Mouse (Mus musculus) heart, embryonic 11.5 days (tissue): ENCODE data around the gene App. TPM values are rescaled to one million over a fixed set of nuclear protein-coding genes. Genes with fewer than 3 reads are reported as not detected.
A peak's percentile ranks its signal among the peaks of the same experiment; 100 is the strongest.

Experiments
- ATAC-seq: fragments of 200-750 bp; cut with Nextera tagmentation; replicated peaks from 2 replicates; pipeline ENCODE4 v1.8.0; 2017; ENCODE audit warnings: moderate library complexity; ENCODE audit not compliant: insufficient number of reproducible peaks, low FRiP score, low TSS enrichment
- H3K27ac ChIP-seq: fragments of 300-500 bp; sonication (generic); 2 replicates; pipeline ENCODE4 v1.5.1; 2014; ENCODE audit warnings: mild to moderate bottlenecking, low read depth, low read length
- H3K27me3 ChIP-seq: fragments of 300-500 bp; sonication (generic); 2 replicates; pipeline ENCODE4 v1.6.1; 2014; ENCODE audit warnings: mild to moderate bottlenecking, low read length, mixed read lengths; ENCODE audit not compliant: control insufficient read depth, insufficient read depth
- H3K36me3 ChIP-seq: fragments of 300-500 bp; sonication (generic); 2 replicates; pipeline ENCODE4 v1.6.1; 2014; ENCODE audit warnings: mild to moderate bottlenecking, low read length, moderate library complexity, mixed read lengths; ENCODE audit not compliant: control insufficient read depth, insufficient read depth
- H3K4me1 ChIP-seq: fragments of 300-500 bp; sonication (generic); 2 replicates; pipeline ENCODE4 v1.6.1; 2014; ENCODE audit warnings: low read length; ENCODE audit not compliant: control insufficient read depth, insufficient read depth
- H3K4me2 ChIP-seq: fragments of 300-500 bp; sonication (generic); 2 replicates; pipeline ENCODE4 v1.6.1; 2014; ENCODE audit warnings: mild to moderate bottlenecking, moderate library complexity
- H3K4me3 ChIP-seq: fragments of 300-500 bp; sonication (generic); 2 replicates; pipeline ENCODE4 v1.5.1; 2014; ENCODE audit warnings: low read depth, low read length
- H3K9ac ChIP-seq: fragments of 300-500 bp; sonication (generic); 2 replicates; pipeline ENCODE4 v1.6.1; 2014; ENCODE audit warnings: mild to moderate bottlenecking, low read depth, low read length, moderate library complexity
- H3K9me3 ChIP-seq: fragments of 300-500 bp; sonication (generic); replicated peaks from 2 replicates; pipeline ENCODE4 v1.6.1; 2016; ENCODE audit warnings: low read length; ENCODE audit not compliant: control insufficient read depth
- WGBS: fragments of 180-500 bp; shearing (Covaris S2); extraction: QIAGEN DNeasy Blood & Tissue Kit; methylation state at CpG from one replicate; pipeline ENCODE4 v1.1.7; 2014; ENCODE audit not compliant: insufficient replicate concordance; 5-methylcytosine and 5-hydroxymethylcytosine counted together
- polyA plus RNA-seq: library from polyadenylated mRNA; unstranded; fragments of >200 nt; fragmentation: Nextera tagmentation; extraction: Ambion mirVana; gene quantifications from 2 replicates; pipeline ENCODE4 v1.2.1, GENCODE M21; 2014

Gene App
- polyA plus RNA-seq, 1 experiment from 2014 or later: 143 TPM

- H3K9me3 ChIP-seq: no peaks in the 10 kb centered on the region
- peak overlapping the region; percentile 16; the same call in 1 of the 2 replicates for H3K4me2 ChIP-seq
- no peaks in the 10 kb centered on the region for H3K36me3 ChIP-seq
- 31% methylated on average over 11 of the region's 11 CpGs for WGBS
- no peak overlapping the region for H3K4me3 ChIP-seq
- no peak overlapping the region for H3K9ac ChIP-seq
- no peaks in the 10 kb centered on the region for H3K27me3 ChIP-seq
- ATAC-seq: no peak
- H3K27ac ChIP-seq: peak overlapping the region; percentile 50; the same call in 1 of the 2 replicates
- H3K4me1 ChIP-seq: peaks cover 32% of the 10 kb centered on the region
Observed at GRCm38 (mm10) chr16:85137348-85137747, 36.2 kb downstream of the App start.

DNA sequence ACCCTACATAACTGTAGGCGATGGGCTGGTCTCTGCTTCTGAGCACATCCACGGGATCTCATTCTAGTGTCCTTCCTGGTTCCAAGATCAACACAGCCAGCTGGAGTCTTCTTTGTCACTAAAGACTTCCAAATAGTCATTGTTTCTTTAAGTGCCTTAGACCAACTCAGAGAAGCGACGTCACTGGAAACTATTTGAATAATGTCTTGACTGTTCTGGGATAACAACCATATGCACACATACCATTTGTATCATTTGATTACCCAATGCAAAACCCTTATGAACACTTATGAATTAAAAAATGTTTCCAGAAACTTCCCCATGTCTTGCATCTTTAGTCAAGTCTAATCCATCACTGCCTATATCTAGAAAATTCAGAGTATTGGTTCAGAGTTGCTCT lies 37.5 kb downstream of the App start:
- 75% methylated on average over 4 of the region's 4 CpGs for WGBS
- H3K27ac ChIP-seq: no peak overlapping the region
- ATAC-seq: no peak
- H3K4me3 ChIP-seq: no peak overlapping the region
- H3K27me3 ChIP-seq: no peaks in the 10 kb centered on the region
- peaks cover 36% of the 10 kb centered on the region for H3K4me1 ChIP-seq
- no peaks in the 10 kb centered on the region for H3K36me3 ChIP-seq
- no peak overlapping the region for H3K4me2 ChIP-seq
- H3K9ac ChIP-seq: no peak overlapping the region
- H3K9me3 ChIP-seq: no peaks in the 10 kb centered on the region

DNA sequence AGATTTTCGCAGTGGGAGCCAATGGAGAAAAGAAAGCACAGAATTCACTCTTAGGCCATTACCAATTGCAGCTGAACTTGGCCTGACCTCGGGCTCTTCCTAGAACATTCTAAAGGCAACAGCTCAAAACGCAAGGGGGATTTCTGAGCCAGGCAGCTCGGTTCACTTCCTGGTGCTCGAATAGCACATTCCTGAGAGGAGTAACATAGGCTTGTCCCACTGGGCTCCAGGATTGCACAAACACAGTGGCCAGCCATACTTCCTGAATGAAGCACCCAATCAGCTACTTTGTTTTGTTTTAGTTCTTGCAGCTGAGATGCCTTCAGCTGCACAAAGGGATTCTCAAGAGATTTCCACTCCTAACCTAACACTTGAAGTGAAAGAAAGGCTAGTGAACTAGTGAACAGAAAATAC lies 40.1 kb downstream of the App start:
- no peaks in the 10 kb centered on the region for H3K9me3 ChIP-seq
- WGBS: 19% methylated on average over 5 of the region's 5 CpGs
- H3K9ac ChIP-seq: peak overlapping the region; percentile 10; the same call in 1 of the 2 replicates
- no peaks in the 10 kb centered on the region for H3K27me3 ChIP-seq
- ATAC-seq: no peak; the same call in 1 of the 2 replicates
- H3K4me1 ChIP-seq: peaks cover 40% of the 10 kb centered on the region
- peak overlapping the region; percentile 53 for H3K4me2 ChIP-seq
- H3K4me3 ChIP-seq: no peak overlapping the region
- H3K36me3 ChIP-seq: no peaks in the 10 kb centered on the region
- H3K27ac ChIP-seq: peak overlapping the region; percentile 80

DNA sequence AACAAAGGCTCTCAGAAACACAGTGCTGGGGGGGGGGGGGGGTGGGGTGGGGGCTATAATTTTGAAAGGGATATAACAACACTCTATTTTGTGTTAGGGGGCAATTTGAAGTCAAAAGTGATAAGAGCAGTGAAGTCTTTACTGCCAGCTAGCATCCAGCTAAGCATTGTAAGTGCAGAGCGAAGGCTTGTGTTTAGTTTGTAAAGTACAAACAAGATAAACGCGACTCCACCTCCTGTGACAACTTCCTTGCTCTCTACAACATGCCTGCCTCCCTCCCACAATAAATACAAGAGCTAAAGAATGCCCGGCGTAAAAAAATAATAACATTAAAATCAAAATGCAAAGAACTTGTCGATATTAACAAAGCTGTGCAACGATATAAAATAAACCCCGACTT lies 40.5 kb downstream of the App start:
- H3K4me1 ChIP-seq: peaks cover 43% of the 10 kb centered on the region
- no peak overlapping the region for H3K4me3 ChIP-seq
- peak overlapping the region; percentile 53 for H3K4me2 ChIP-seq
- H3K9me3 ChIP-seq: no peaks in the 10 kb centered on the region
- H3K36me3 ChIP-seq: no peaks in the 10 kb centered on the region
- H3K9ac ChIP-seq: peak overlapping the region; percentile 10; the same call in 1 of the 2 replicates
- peak overlapping the region; percentile 80 for H3K27ac ChIP-seq
- 44% methylated on average over 8 of the region's 8 CpGs for WGBS
- no peak for ATAC-seq
- no peaks in the 10 kb centered on the region for H3K27me3 ChIP-seq

GRCm38 (mm10) chr16:85132182-85132581 lies 41.4 kb downstream of the App start:
- 74% methylated on average over 5 of the region's 5 CpGs for WGBS
- H3K9ac ChIP-seq: no peak overlapping the region
- H3K4me3 ChIP-seq: no peak overlapping the region
- no peak for ATAC-seq
- H3K27me3 ChIP-seq: no peaks in the 10 kb centered on the region
- no peaks in the 10 kb centered on the region for H3K36me3 ChIP-seq
- no peak overlapping the region; the same call in 1 of the 2 replicates for H3K4me2 ChIP-seq
- H3K9me3 ChIP-seq: no peaks in the 10 kb centered on the region
- H3K4me1 ChIP-seq: peaks cover 37% of the 10 kb centered on the region
- H3K27ac ChIP-seq: peak overlapping the region; percentile 80

DNA sequence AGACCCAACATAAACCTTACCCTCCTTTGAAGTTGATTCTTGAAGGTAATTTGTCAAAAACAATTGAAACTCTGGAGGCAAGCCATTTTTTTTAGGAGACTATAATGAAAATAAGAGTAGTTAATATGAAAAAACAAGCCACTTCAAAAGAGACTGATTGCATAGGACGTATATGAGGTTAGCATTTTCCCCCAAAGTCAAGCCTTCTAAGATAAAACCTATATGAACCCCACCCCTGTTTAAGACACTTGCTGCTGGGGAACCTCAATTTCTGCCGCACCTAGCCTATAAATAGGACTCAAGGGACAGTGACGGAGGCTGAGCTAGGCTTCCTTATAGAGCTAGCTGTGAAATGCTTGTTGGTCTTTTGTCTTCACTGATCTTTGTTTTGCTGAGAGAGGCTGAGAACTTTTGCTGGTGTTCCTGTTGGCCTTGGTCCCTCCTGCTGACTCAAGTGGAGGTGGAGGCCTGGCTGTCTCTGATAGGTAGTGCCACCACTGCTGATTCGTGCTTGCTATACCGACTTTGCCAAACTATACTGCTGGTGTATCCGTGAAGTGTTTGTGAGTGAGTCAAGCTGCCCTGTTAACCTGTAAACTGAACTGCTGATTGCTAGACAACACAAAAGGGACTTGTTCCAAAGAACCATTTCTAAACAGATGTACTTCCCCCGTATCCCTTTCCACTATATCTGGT lies 42.6 kb downstream of the App start:
- WGBS: 76% methylated on average over 7 of the region's 7 CpGs
- no peak overlapping the region for H3K4me3 ChIP-seq
- no peaks in the 10 kb centered on the region for H3K9me3 ChIP-seq
- no peak overlapping the region for H3K27ac ChIP-seq
- no peak for ATAC-seq
- peaks cover 36% of the 10 kb centered on the region for H3K4me1 ChIP-seq
- H3K4me2 ChIP-seq: no peak overlapping the region
- no peak overlapping the region for H3K9ac ChIP-seq
- no peaks in the 10 kb centered on the region for H3K36me3 ChIP-seq
- H3K27me3 ChIP-seq: no peaks in the 10 kb centered on the region

DNA sequence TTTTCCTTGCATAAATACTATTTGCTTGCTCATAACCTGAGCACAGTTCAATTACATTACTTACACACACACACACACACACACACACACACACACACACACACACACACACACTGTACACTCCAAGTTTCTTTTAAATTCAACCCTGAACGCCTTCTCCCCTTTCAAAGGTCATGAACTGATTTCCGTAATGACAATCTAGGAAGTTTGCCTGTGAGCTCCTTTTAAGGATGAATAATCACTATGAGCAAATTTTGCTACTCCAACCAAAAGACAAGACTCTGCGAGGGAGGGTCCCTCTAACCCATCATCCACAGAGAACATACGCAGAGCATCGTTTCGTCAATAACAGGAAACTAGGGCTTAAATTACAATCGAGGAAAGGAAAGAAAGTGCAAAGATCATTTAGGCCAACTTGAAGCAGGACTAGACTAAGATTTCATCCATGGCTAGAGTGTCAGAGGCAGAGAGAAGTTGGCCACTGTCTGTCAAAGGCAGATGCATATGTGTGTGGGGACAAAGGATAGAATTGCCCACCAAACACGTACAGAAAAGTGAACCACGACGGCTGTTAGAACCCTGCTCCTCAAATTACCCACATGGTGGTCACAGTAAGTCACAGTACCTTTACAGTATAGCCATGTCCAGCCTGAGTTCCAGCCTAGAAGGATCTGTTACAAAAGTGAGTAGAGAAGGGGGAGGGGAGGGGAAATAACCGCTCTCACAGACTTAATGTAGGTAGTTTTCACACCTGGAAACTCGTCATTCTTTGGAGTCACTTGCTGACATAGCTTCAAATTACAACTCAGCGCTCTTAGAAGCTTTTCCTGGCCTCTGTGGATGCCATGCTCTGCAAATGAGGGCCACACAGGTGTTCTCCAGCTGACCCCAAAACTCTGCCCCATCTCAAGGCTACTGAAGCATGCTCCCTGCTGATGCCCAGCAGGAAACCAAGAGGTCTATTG lies 44.6 kb downstream of the App start:
- H3K4me1 ChIP-seq: peaks cover 31% of the 10 kb centered on the region
- H3K4me2 ChIP-seq: no peak overlapping the region
- H3K4me3 ChIP-seq: no peak overlapping the region
- no peak for ATAC-seq
- H3K9me3 ChIP-seq: no peaks in the 10 kb centered on the region
- 46% methylated on average over 13 of the region's 13 CpGs for WGBS
- H3K27me3 ChIP-seq: no peaks in the 10 kb centered on the region
- no peak overlapping the region for H3K9ac ChIP-seq
- H3K27ac ChIP-seq: peak overlapping the region; percentile 50; the same call in 1 of the 2 replicates
- no peaks in the 10 kb centered on the region for H3K36me3 ChIP-seq

DNA sequence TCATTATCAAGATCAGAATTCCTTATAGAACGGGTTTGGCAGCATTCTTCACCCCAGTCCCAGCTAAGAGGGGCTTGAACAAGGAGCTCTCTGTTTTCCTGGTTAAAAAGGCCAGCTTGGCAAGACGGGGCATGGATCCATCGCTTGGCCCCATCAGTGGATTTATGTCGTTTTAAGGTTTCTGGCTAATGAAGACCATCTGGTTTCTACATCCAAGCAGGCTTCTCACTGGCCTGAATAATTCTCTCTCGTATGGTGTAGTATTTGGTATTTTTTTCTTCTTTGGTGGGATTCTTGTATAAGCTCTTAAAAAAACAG lies 45.3 kb downstream of the App start:
- Histone ChIP-seq H3K36me3 (no peaks in the 10 kb centered on the region), H3K4me1 (peaks cover 24% of the 10 kb centered on the region), H3K27me3 (no peaks in the 10 kb centered on the region), H3K9me3 (no peaks in the 10 kb centered on the region), H3K4me3 (no peak overlapping the region), H3K27ac (0 out of 2 replicates have a peak overlapping the region, but pooled peaks have one; percentile 35), H3K4me2 (no peak overlapping the region), H3K9ac (no peak overlapping the region)
- ATAC-seq: no peak
- WGBS: 43% methylated on average over 5 of the region's 5 CpGs
